Mouse (Mus musculus) spleen, adult 2 months (tissue): ENCODE measurements around the gene Cd300c. TPM values are rescaled to one million over a fixed set of nuclear protein-coding genes. Genes with fewer than 3 reads are reported as not detected.
"Not testable (repeated sequence)": the region's sequence is repeated elsewhere in the genome, so short reads cannot be mapped to it uniquely, and the experiment has no call there.

Source experiments
- DNase-seq, 2 experiments: peaks; one replicate each; pipeline versions ENCODE4 v3.0.0 to v3.0.0-alpha.2; 2012 to 2021; ENCODE audit warnings: low spot score in 2 of 2, low read depth in 1 of 2
- H3K27ac ChIP-seq: fragments of 200-500 bp; 2 replicates; pipeline ENCODE4 v1.5.1; 2012; ENCODE audit warnings: low read length, inconsistent platforms; ENCODE audit not compliant: insufficient read depth
- H3K27me3 ChIP-seq: fragments of 200-500 bp; 2 replicates; pipeline ENCODE4 v1.6.1; 2012; ENCODE audit warnings: mild to moderate bottlenecking, moderate library complexity, low read length, inconsistent platforms; ENCODE audit not compliant: control insufficient read depth, insufficient read depth
- H3K36me3 ChIP-seq: fragments of 200-500 bp; 2 replicates; pipeline ENCODE4 v1.6.1; 2012; ENCODE audit warnings: mild to moderate bottlenecking, low read length, inconsistent platforms; ENCODE audit not compliant: control insufficient read depth, insufficient read depth
- H3K4me1 ChIP-seq: fragments of 200-500 bp; 2 replicates; pipeline ENCODE4 v1.6.1; 2011; ENCODE audit warnings: inconsistent platforms; ENCODE audit not compliant: control insufficient read depth, insufficient read depth, insufficient read length
- H3K4me3 ChIP-seq: fragments of 200-500 bp; 2 replicates; pipeline ENCODE4 v1.5.1; 2011; ENCODE audit warnings: mild to moderate bottlenecking, inconsistent platforms; ENCODE audit not compliant: insufficient read depth, insufficient read length; ENCODE audit errors: extremely low read depth
- CTCF ChIP-seq: fragments of 200-500 bp; IDR thresholded peaks from 2 replicates; pipeline ENCODE4 v1.5.1; 2011; ENCODE audit warnings: mild to moderate bottlenecking, inconsistent platforms; ENCODE audit not compliant: insufficient read depth, insufficient read length, insufficient replicate concordance; ENCODE audit errors: extremely low read depth
- POLR2A ChIP-seq: fragments of 200-500 bp; IDR thresholded peaks from 2 replicates; pipeline ENCODE4 v1.6.1; 2011; ENCODE audit warnings: low read depth, low read length, inconsistent platforms
- WGBS: fragments of 180-500 bp; shearing (Covaris S2); methylation state at CpG from one replicate; pipeline ENCODE4 v1.1.7; 2018; 5-methylcytosine and 5-hydroxymethylcytosine counted together
- polyA plus RNA-seq: library from polyadenylated mRNA; depleted of rRNA; stranded (reverse); fragments of >200 nt; gene quantifications from 2 replicates; pipeline ENCODE4 v1.2.3, GENCODE M21; 2012; rRNA removed

Gene Cd300c
- polyA plus RNA-seq = 5.8 and 10.8 TPM in 2 replicates

DNA sequence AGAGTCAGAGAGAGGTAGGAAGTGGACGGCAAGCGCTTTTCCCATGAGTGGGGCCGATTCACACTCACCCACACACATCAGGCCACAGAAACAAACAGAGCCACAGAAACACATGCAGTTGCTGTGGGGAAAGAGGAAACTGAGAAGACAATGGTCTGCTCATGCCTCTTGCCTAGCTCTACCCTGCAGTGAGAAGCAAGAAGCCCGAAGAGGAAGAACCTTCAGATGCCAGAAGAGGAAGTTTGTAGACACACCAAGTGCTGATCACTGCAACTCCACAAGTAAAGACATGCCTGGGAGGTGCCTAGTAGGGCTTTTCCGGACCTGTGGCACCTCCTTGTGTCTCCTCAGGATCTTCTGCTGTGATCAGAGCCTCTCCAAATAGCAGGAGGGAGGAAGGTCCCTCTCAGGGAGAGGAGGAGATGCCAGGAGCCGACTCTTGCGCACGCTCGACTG is at the start of gene Cd300c:
Cd300c (minus strand) TSS at position 406 of the 456 bp plus-strand sequence.
- no peak for DNase-seq
- Histone ChIP-seq H3K4me3 (no peak within 1 kb of the TSS), H3K27ac (no peak within 1 kb of the TSS), H3K4me1 (no peaks in the 10 kb centered on the region; the same call in 1 of the 2 replicates), H3K36me3 (no peaks in the 10 kb centered on the region), H3K27me3 (no peaks in the 10 kb centered on the region)
- TF ChIP-seq POLR2A (no peak), CTCF (no peak)
- 58% methylated on average over 9 of the region's 9 CpGs for WGBS

DNA sequence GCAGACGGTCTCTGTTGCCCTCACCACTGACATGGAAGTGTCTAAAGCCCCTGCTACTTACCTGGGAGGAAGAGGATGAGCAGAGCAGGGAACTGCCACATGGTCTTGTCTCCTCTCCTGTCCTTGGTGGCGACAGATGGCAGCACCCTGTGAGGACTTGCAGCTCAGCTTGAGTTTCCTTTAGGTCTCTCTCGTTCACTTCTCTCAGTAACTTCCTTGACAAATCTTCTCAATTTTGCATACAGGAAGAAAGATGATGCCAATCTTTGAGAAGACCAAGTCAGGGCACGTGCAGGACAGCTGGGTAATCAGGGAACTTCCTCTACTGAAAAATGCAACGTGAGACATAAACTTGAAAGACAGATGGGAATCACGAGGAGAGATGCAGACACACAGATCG is 47.1 kb upstream of the Cd300c start, which contains the start of gene Cd300ld2:
Cd300ld2 (minus strand) TSS at position 101 of the 400 bp plus-strand sequence.
- H3K4me3 ChIP-seq, H3K36me3 ChIP-seq, DNase-seq, H3K4me1 ChIP-seq, H3K27me3 ChIP-seq, H3K27ac ChIP-seq: not testable (repeated sequence)
- WGBS = no CpG with 5 or more reads among the region's 7 CpGs

DNA sequence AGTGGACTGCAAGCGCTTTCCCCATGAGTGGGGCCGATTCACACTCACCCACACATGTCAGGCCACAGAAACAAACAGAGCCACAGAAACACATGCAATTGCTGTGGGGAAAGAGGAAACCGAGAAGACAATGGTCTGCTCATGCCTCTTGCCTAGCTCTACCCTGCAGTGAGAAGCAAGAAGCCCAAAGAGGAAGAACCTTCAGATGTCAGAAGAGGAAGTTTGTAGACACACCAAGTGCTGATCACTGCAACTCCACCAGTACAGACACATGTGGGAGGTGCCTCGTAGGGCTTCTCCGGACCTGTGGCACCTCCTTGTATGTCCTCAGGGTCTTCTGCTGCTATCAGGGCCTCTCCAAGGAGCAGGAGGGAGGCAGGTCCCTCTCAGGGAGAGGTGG is 35.1 kb upstream of the Cd300c start:
- H3K4me1 ChIP-seq = no peaks in the 10 kb centered on the region; the same call in 1 of the 2 replicates
- WGBS = 18% methylated on average over 5 of the region's 5 CpGs
- H3K27ac ChIP-seq = peak overlapping the region; percentile 72
- no peak for DNase-seq
- no peaks in the 10 kb centered on the region for H3K36me3 ChIP-seq
- H3K27me3 ChIP-seq = no peaks in the 10 kb centered on the region
- H3K4me3 ChIP-seq = no peak overlapping the region
- TF ChIP-seq POLR2A = no peak
- TF ChIP-seq CTCF = no peak

DNA sequence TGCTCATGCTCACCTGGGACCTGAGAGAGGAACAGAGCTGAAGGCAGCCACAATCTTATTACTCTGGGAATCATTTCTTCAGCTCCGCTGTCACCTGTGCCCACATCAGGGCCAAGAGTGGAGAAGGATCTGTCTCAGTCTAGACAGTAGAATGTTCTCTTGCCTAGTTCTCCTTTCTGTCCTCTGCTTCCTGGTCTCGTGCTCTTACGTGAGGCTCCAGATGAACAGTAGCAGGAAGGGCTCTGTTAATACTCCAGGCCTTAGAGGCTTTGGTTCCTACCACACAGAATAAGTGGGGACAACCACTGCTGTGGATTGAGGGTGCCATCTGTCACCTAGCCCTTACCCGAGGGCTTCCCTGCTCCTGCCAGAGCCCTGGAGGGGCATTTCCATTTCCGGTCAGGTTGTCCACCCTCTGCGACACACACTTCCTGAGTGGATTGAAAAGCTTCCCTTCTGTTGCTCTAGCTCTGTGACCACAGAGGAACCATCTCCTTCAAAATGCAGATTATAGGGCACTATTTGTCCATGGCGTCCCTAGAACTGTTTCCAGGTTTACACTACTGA is 32.6 kb upstream of the Cd300c start, which contains the start of gene Cd300c2:
Cd300c2 (minus strand) TSS at position 407 of the 567 bp plus-strand sequence.
- Histone ChIP-seq H3K27me3 (no peaks in the 10 kb centered on the region), H3K36me3 (no peaks in the 10 kb centered on the region), H3K27ac (peak within 1 kb of the TSS; percentile 67), H3K4me1 (no peaks in the 10 kb centered on the region; the same call in 1 of the 2 replicates), H3K4me3 (peak within 1 kb of the TSS; percentile 5; the same call in 1 of the 2 replicates)
- TF ChIP-seq CTCF (no peak), POLR2A (no peak)
- WGBS = 40% methylated on average over 7 of the region's 7 CpGs
- DNase-seq = no peak

DNA sequence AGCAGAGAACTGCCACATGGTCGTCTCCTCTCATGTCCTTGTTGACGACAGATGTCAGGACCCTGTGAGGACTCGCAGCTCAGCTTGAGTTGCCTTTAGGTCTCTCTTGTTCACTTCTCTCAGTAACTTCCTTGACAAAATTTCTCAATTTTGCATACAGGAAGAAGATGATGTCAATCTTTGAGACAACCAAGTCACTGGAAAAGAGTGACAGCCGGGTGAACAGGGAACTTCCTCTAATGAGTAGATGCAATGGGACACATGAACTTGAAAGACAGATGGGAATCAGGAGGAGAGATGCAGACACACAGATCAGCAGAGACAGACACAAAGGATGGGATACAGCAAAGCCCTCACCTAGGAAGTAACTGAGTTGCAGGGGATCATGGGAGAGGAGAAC is 20.8 kb upstream of the Cd300c start, which contains the start of gene Cd300ld:
Cd300ld (minus strand) TSS at position 130 of the 400 bp plus-strand sequence.
- WGBS = 28% methylated on average over 4 of the region's 4 CpGs
- DNase-seq = no peak
- H3K4me3 ChIP-seq = no peak within 1 kb of the TSS
- TF ChIP-seq CTCF = no peak
- TF ChIP-seq POLR2A = no peak
- H3K36me3 ChIP-seq = no peaks in the 10 kb centered on the region
- no peak within 1 kb of the TSS; the same call in 1 of the 2 replicates for H3K27ac ChIP-seq
- no peaks in the 10 kb centered on the region for H3K27me3 ChIP-seq
- H3K4me1 ChIP-seq = no peaks in the 10 kb centered on the region

DNA sequence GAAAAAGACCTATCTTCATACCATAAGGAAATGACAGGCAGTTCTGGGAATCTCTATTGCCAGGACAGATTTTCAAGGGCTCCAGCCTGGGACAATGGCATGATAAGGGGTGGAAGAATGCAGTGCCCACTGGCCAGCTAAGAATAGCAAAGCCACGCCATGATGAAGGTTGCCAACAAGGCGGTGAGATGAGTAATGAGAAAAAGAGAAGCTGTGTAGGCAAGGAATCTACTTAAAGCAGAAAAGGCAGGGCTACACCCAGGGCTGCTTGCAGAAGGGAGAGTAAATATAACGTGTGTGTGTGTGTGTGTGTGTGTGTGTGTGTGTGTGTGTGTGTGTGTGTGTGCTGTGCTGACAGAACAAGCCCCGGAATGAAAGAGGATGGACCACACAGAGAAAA is 12.9 kb upstream of the Cd300c start:
- TF ChIP-seq POLR2A = no peak
- no peak for TF ChIP-seq CTCF
- H3K4me1 ChIP-seq = no peaks in the 10 kb centered on the region
- H3K27ac ChIP-seq = no peak overlapping the region
- no peaks in the 10 kb centered on the region for H3K27me3 ChIP-seq
- WGBS = 55% methylated on average over 4 of the region's 4 CpGs
- H3K4me3 ChIP-seq = no peak overlapping the region
- no peaks in the 10 kb centered on the region for H3K36me3 ChIP-seq
- DNase-seq = no peak

DNA sequence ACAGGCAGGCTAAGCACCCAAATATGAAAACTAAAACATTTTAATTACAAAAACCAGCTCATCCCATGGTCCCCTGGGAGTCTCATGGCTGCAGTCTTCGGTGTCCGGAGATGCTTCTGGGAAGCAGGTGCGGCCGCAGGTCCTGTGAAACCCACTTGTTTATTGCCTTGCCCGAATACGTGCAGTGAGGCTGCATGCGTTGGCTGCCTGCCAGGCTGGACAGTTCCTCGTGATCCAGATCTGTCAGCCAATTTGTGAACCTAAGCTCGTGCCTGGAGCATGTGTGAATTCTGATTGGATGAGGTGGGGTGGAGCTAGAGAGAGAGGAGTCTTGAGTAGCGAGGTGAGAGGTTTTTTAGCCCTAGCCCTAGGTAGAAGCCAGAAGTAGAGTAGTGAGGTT is 3.8 kb upstream of the Cd300c start:
- 88% methylated on average over 10 of the region's 10 CpGs for WGBS
- Histone ChIP-seq H3K36me3 (no peaks in the 10 kb centered on the region), H3K4me3 (no peak overlapping the region), H3K27ac (no peak overlapping the region), H3K27me3 (no peaks in the 10 kb centered on the region), H3K4me1 (no peaks in the 10 kb centered on the region)
- no peak for DNase-seq
- TF ChIP-seq CTCF (no peak), POLR2A (no peak)
